8 mouse cellular contexts compared by ENCODE assay signal in the genomic region with DNA sequence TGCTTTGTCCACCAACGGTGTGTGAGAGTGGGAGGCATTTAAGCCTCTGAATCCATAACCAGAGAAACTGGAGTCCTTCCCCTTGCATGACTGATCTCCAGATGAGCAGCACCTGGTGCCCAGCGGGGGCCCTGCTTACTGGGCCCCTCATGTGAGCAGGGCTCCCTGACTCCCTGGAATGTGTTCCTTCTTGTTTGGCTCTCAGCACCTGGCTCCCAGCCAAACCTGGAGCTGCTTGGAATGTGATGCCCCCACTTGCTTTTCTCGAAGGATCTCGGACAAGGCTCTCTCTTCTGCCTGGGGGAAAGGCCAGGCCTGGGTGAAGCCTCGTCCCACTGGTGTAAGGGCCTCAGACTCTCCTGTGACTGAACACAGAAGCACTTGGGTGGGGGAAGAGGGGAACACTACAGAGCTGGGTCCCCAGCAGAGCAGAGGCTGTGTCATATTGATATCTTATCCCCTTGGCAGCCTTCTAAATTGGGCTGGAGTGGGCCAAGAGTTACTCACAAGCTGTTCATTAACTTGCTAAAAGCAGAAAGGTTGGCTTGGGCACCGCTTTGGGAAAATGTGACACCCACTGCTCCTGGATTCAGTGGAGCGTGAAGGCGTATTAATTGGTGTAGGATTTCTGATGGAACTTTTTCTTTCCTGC. TPM values are rescaled to one million over a fixed set of nuclear protein-coding genes. Genes with fewer than 3 reads are reported as not detected.
A peak's percentile ranks its signal among the peaks of the same experiment; 100 is the strongest.
DNase-seq lines count a peak whose midpoint lies in the region; ATAC-seq and TF ChIP-seq lines count a peak whose summit lies in the region.

No protein-coding gene starts in this region.

- peak; percentile 29 for DNase-seq in urinary bladder, postnatal 14 days (ENCODE audit: low spot score)
- DNase-seq in urinary bladder, postnatal 10 days (ENCODE audit: low spot score) = no peak
- DNase-seq in left cerebral cortex, adult 2 months (ENCODE audit: extremely low spot score in 1 of 2, low spot score in 2 of 2) = peak; percentile 31 to 46

- no peak overlapping the region for H3K4me3 ChIP-seq in forebrain, embryonic 16.5 days (replicated peaks; ENCODE audit: low read length)
- no peak overlapping the region for H3K4me3 ChIP-seq in intestine, embryonic 16.5 days (ENCODE audit: low read length)
- H3K4me3 ChIP-seq in left cerebral cortex, adult 2 months = peak overlapping the region; percentile 26; the same call in 1 of the 2 replicates
- no peak overlapping the region for H3K4me3 ChIP-seq in olfactory bulb, adult 2 months (ENCODE audit: insufficient read depth, low read depth, low read length)

- peak overlapping the region; percentile 34 for H3K27ac ChIP-seq in forebrain, embryonic 16.5 days (ENCODE audit: low read length)
- H3K27ac ChIP-seq in intestine, embryonic 16.5 days (ENCODE audit: low read length) = no peak overlapping the region
- H3K27ac ChIP-seq in left cerebral cortex, adult 2 months = peak overlapping the region; percentile 60
- H3K27ac ChIP-seq in olfactory bulb, adult 2 months (ENCODE audit: insufficient read depth, low read depth, low read length) = peak overlapping the region; percentile 65

- H3K9ac ChIP-seq in forebrain, embryonic 16.5 days (replicated peaks; ENCODE audit: low read depth, low read length) = no peak overlapping the region
- no peak overlapping the region for H3K9ac ChIP-seq in intestine, embryonic 16.5 days (ENCODE audit: low read depth, low read length)

- H3K36me3 ChIP-seq in forebrain, embryonic 16.5 days (ENCODE audit: control insufficient read depth, insufficient read depth) = no peaks in the 10 kb centered on the region
- no peaks in the 10 kb centered on the region for H3K36me3 ChIP-seq in intestine, embryonic 16.5 days (ENCODE audit: control insufficient read depth, insufficient read depth, low read length)

- H3K9me3 ChIP-seq in forebrain, embryonic 16.5 days (ENCODE audit: control insufficient read depth, low read length) = no peaks in the 10 kb centered on the region
- H3K9me3 ChIP-seq in intestine, embryonic 16.5 days (ENCODE audit: control insufficient read depth, low read length) = no peaks in the 10 kb centered on the region

- TF ChIP-seq CTCF in left cerebral cortex, adult 2 months (IDR thresholded peaks at IDR 0.05) = no peak
- no peak for TF ChIP-seq CTCF in olfactory bulb, adult 2 months (IDR thresholded peaks at IDR 0.05; ENCODE audit: insufficient read depth, low read depth, low read length)

- WGBS in forebrain, embryonic 16.5 days = 32% methylated on average over 8 of the region's 8 CpGs
- 53% methylated on average over 8 of the region's 8 CpGs for WGBS in intestine, embryonic 16.5 days
- 27% methylated on average over 8 of the region's 8 CpGs for WGBS in olfactory bulb, adult 2 months

- no peak for TF ChIP-seq POLR2A in olfactory bulb, adult 2 months (IDR thresholded peaks at IDR 0.05; ENCODE audit: insufficient read depth, low read depth, low read length)

- no peaks in the 10 kb centered on the region for H3K27me3 ChIP-seq in forebrain, embryonic 16.5 days (replicated peaks; ENCODE audit: control insufficient read depth, insufficient read depth, low read length)
- no peaks in the 10 kb centered on the region for H3K27me3 ChIP-seq in intestine, embryonic 16.5 days (replicated peaks; ENCODE audit: control insufficient read depth, insufficient read depth, low read length)

- intact Hi-C loops in left cerebral cortex, adult 2 months (cut with DNase I) = loop anchor here (1.0 to 10.0 kb wide), 4 partner anchors 25 to 513 kb away; no protein-coding TSS in a partner anchor

- H3K4me1 ChIP-seq in forebrain, embryonic 16.5 days (replicated peaks; ENCODE audit: control insufficient read depth, insufficient read depth, low read length) = peaks cover 16% of the 10 kb centered on the region
- peaks cover 7% of the 10 kb centered on the region for H3K4me1 ChIP-seq in intestine, embryonic 16.5 days (ENCODE audit: control insufficient read depth, insufficient read depth, low read length)
- peaks cover 9% of the 10 kb centered on the region for H3K4me1 ChIP-seq in olfactory bulb, adult 2 months (ENCODE audit: control insufficient read depth, insufficient read depth, low read length)

- no peak overlapping the region for H3K4me2 ChIP-seq in forebrain, embryonic 16.5 days (ENCODE audit: low read length)
- H3K4me2 ChIP-seq in intestine, embryonic 16.5 days (ENCODE audit: low read depth, low read length) = peak overlapping the region; percentile 39; the same call in 1 of the 2 replicates

- peak; percentile 58 for ATAC-seq in forebrain, embryonic 16.5 days
- peak; percentile 33; the same call in 1 of the 2 replicates for ATAC-seq in intestine, embryonic 16.5 days
- no peak for ATAC-seq in inflammation-experienced regulatory T-cells, adult 6 months
- ATAC-seq in activated CD4-positive, CD25-positive, alpha-beta regulatory T cell, adult 4 months = no peak

RNA-seq across cellular contexts. Expression of gene Senp8, which starts 26.6 kb away (rescaled TPM):
- 10.2 and 11.7 TPM in 2 replicates for polyA plus RNA-seq in forebrain, embryonic 16.5 days (2015; fragmentation: Nextera tagmentation; extraction: Ambion mirVana)
- 9.7 and 10.0 TPM in 2 replicates for polyA plus RNA-seq in intestine, embryonic 16.5 days (2015; fragmentation: Nextera tagmentation; extraction: Ambion mirVana)
- total RNA-seq in left cerebral cortex, adult 2 months (2021) = 1 to 10 TPM; 8.4 to 8.5 TPM
- polyA plus RNA-seq in olfactory bulb, adult 2 months (2012; ENCODE audit: insufficient read depth, insufficient read length, low replicate concordance, missing spikeins) = not detected in 2 replicates
- 1 to 10 TPM; 3.5 to 7.0 (median 4.7) TPM for polyA plus RNA-seq in inflammation-experienced regulatory T-cells, adult 6 months (2017; shearing (Covaris generic))
- polyA plus RNA-seq in activated CD4-positive, CD25-positive, alpha-beta regulatory T cell, adult 4 months (2017; shearing (Covaris generic)) = 1 to 10 TPM; 5.0 to 5.4 TPM

RNA-seq across cellular contexts. Expression of gene Myo9a, which starts 26.8 kb away (rescaled TPM):
- polyA plus RNA-seq in forebrain, embryonic 16.5 days (2015; fragmentation: Nextera tagmentation; extraction: Ambion mirVana) = 26.8 and 27.2 TPM in 2 replicates
- 9.2 and 10.2 TPM in 2 replicates for polyA plus RNA-seq in intestine, embryonic 16.5 days (2015; fragmentation: Nextera tagmentation; extraction: Ambion mirVana)
- total RNA-seq in left cerebral cortex, adult 2 months (2021) = 10 to 100 TPM; 82.8 to 86.2 TPM
- polyA plus RNA-seq in olfactory bulb, adult 2 months (2012; ENCODE audit: insufficient read depth, insufficient read length, low replicate concordance, missing spikeins) = 25.2 TPM in 1 of 2 replicates, not detected in the other
- polyA plus RNA-seq in inflammation-experienced regulatory T-cells, adult 6 months (2017; shearing (Covaris generic)) = 10 to 100 TPM; 19.0 to 60.9 (median 50.9) TPM
- polyA plus RNA-seq in activated CD4-positive, CD25-positive, alpha-beta regulatory T cell, adult 4 months (2017; shearing (Covaris generic)) = 10 to 100 TPM; 31.8 to 42.8 TPM

RNA-seq across cellular contexts. Expression of gene Gramd2, which starts 44.0 kb away (rescaled TPM):
- polyA plus RNA-seq in forebrain, embryonic 16.5 days (2015; fragmentation: Nextera tagmentation; extraction: Ambion mirVana) = 3.7 and 5.4 TPM in 2 replicates
- 1.1 and 1.6 TPM in 2 replicates for polyA plus RNA-seq in intestine, embryonic 16.5 days (2015; fragmentation: Nextera tagmentation; extraction: Ambion mirVana)
- 10 to 100 TPM in 1 of 2 experiments, 1 to 10 TPM in 1; 8.6 to 10.7 TPM for total RNA-seq in left cerebral cortex, adult 2 months (2021)
- polyA plus RNA-seq in olfactory bulb, adult 2 months (2012; ENCODE audit: insufficient read depth, insufficient read length, low replicate concordance, missing spikeins) = not detected in 2 replicates
- polyA plus RNA-seq in inflammation-experienced regulatory T-cells, adult 6 months (2017; shearing (Covaris generic)) = not detected
- polyA plus RNA-seq in activated CD4-positive, CD25-positive, alpha-beta regulatory T cell, adult 4 months (2017; shearing (Covaris generic)) = not detected

Comparison
In these comparisons a context has a peak if more than half of its experiments do, and no peak if none do; other contexts are left out.
1. ATAC-seq: peak in forebrain, embryonic 16.5 days (single experiment) and intestine, embryonic 16.5 days (single experiment); none in inflammation-experienced regulatory T-cells, adult 6 months (single experiment) and activated CD4-positive, CD25-positive, alpha-beta regulatory T cell, adult 4 months (single experiment).